Mouse (Mus musculus) liver, embryonic 16.5 days (tissue): ENCODE measurements at regions not wholly inside any gene's neighbourhood (a gene's known extent, or its start where the extent isn't known, plus 50 kb on each side); places are given as distances from the start of the nearest gene placed in this dataset.

Experiments
- ATAC-seq: fragments of 200-750 bp; cut with Nextera tagmentation; 2 replicates; pipeline ENCODE4 v1.8.0; 2017; ENCODE audit warnings: low read depth, mild to moderate bottlenecking, moderate number of reproducible peaks, moderate library complexity
- H3K27ac ChIP-seq: fragments of 300-500 bp; sonication (generic); 2 replicates; pipeline ENCODE4 v1.5.1; 2014; ENCODE audit warnings: mild to moderate bottlenecking, low read length
- H3K27me3 ChIP-seq: fragments of 300-500 bp; sonication (generic); 2 replicates; pipeline ENCODE4 v1.6.1; 2014; ENCODE audit warnings: low read depth, low read length, mixed read lengths; ENCODE audit not compliant: control insufficient read depth, insufficient read depth
- H3K36me3 ChIP-seq: fragments of 300-500 bp; sonication (generic); 2 replicates; pipeline ENCODE4 v1.6.1; 2014; ENCODE audit warnings: mild to moderate bottlenecking; ENCODE audit not compliant: control insufficient read depth, insufficient read depth
- H3K4me1 ChIP-seq: fragments of 300-500 bp; sonication (generic); 2 replicates; pipeline ENCODE4 v1.6.1; 2014; ENCODE audit warnings: low read depth, low read length, mixed read lengths; ENCODE audit not compliant: control insufficient read depth
- H3K4me2 ChIP-seq: fragments of 300-500 bp; sonication (generic); 2 replicates; pipeline ENCODE4 v1.6.1; 2014; ENCODE audit warnings: low read depth, low read length, mixed read lengths
- H3K4me3 ChIP-seq: fragments of 300-500 bp; sonication (generic); 2 replicates; pipeline ENCODE4 v1.5.1; 2014; ENCODE audit warnings: low read depth, mild to moderate bottlenecking, low read length
- H3K9ac ChIP-seq: fragments of 300-500 bp; sonication (generic); 2 replicates; pipeline ENCODE4 v1.6.1; 2014; ENCODE audit warnings: low read depth, low read length
- H3K9me3 ChIP-seq: fragments of 300-500 bp; sonication (generic); replicated peaks from 2 replicates; pipeline ENCODE4 v1.6.1; 2016; ENCODE audit warnings: low read length; ENCODE audit not compliant: control insufficient read depth
- WGBS: fragments of 180-500 bp; shearing (Covaris S2); extraction: QIAGEN DNeasy Blood & Tissue Kit; methylation state at CpG from one replicate; pipeline ENCODE4 v1.1.7; 2014; ENCODE audit not compliant: insufficient replicate concordance; 5-methylcytosine and 5-hydroxymethylcytosine counted together

- H3K27me3 ChIP-seq: no peaks in the 10 kb centered on the region
- H3K4me2 ChIP-seq: no peak overlapping the region
- H3K27ac ChIP-seq: no peak overlapping the region
- H3K36me3 ChIP-seq: no peaks in the 10 kb centered on the region
- no peak for ATAC-seq
- no peak overlapping the region for H3K9ac ChIP-seq
- WGBS: 61% methylated on average over 7 of the region's 7 CpGs
- no peaks in the 10 kb centered on the region for H3K4me1 ChIP-seq
- no peaks in the 10 kb centered on the region for H3K9me3 ChIP-seq
- H3K4me3 ChIP-seq: no peak overlapping the region
Measured at GRCm38 (mm10) chr13:83131129-83131981, 372.5 kb upstream of the Mef2c start.

- no peak for ATAC-seq
- Histone ChIP-seq H3K9me3 (no peaks in the 10 kb centered on the region), H3K36me3 (no peaks in the 10 kb centered on the region), H3K4me3 (no peak overlapping the region), H3K4me2 (no peak overlapping the region), H3K27me3 (no peaks in the 10 kb centered on the region), H3K9ac (no peak overlapping the region), H3K27ac (no peak overlapping the region), H3K4me1 (no peaks in the 10 kb centered on the region)
- 75% methylated on average over 1 of the region's 1 CpGs for WGBS
Measured at GRCm38 (mm10) chr13:83131982-83132354, 371.9 kb upstream of the Mef2c start.

GRCm38 (mm10) chr13:83132671-83133638 is 370.9 kb upstream of the Mef2c start:
- H3K4me3 ChIP-seq: no peak overlapping the region
- H3K27ac ChIP-seq: no peak overlapping the region
- no peaks in the 10 kb centered on the region for H3K27me3 ChIP-seq
- no peak for ATAC-seq
- H3K4me1 ChIP-seq: no peaks in the 10 kb centered on the region
- H3K9ac ChIP-seq: no peak overlapping the region
- no peaks in the 10 kb centered on the region for H3K9me3 ChIP-seq
- H3K36me3 ChIP-seq: no peaks in the 10 kb centered on the region
- 74% methylated on average over 7 of the region's 7 CpGs for WGBS
- no peak overlapping the region for H3K4me2 ChIP-seq

- H3K36me3 ChIP-seq: no peaks in the 10 kb centered on the region
- ATAC-seq: no peak
- 72% methylated on average over 3 of the region's 3 CpGs for WGBS
- H3K4me1 ChIP-seq: no peaks in the 10 kb centered on the region
- no peaks in the 10 kb centered on the region for H3K9me3 ChIP-seq
- no peak overlapping the region for H3K9ac ChIP-seq
- no peaks in the 10 kb centered on the region for H3K27me3 ChIP-seq
- no peak overlapping the region for H3K4me2 ChIP-seq
- no peak overlapping the region for H3K4me3 ChIP-seq
- no peak overlapping the region for H3K27ac ChIP-seq
Measured at GRCm38 (mm10) chr13:83143316-83143715, 360.5 kb upstream of the Mef2c start.

GRCm38 (mm10) chr13:83154626-83155124 is 349.2 kb upstream of the Mef2c start:
- no peak for ATAC-seq
- H3K4me1 ChIP-seq: no peaks in the 10 kb centered on the region
- WGBS: 30% methylated on average over 1 of the region's 1 CpGs

GRCm38 (mm10) chr13:83159969-83160368 is 343.9 kb upstream of the Mef2c start:
- Histone ChIP-seq H3K9me3 (no peaks in the 10 kb centered on the region), H3K4me3 (no peak overlapping the region), H3K4me2 (no peak overlapping the region), H3K36me3 (no peaks in the 10 kb centered on the region), H3K27me3 (no peaks in the 10 kb centered on the region), H3K27ac (no peak overlapping the region), H3K4me1 (no peaks in the 10 kb centered on the region), H3K9ac (no peak overlapping the region)
- WGBS: 54% methylated on average over 2 of the region's 2 CpGs
- ATAC-seq: no peak

More at GRCm38 (mm10) chr13:83154626-83155124, 349.2 kb upstream of the Mef2c start:
- no peak overlapping the region for H3K9ac ChIP-seq
- H3K27ac ChIP-seq: no peak overlapping the region
- H3K36me3 ChIP-seq: no peaks in the 10 kb centered on the region
- H3K27me3 ChIP-seq: no peaks in the 10 kb centered on the region
- no peak overlapping the region for H3K4me2 ChIP-seq
- no peaks in the 10 kb centered on the region for H3K9me3 ChIP-seq
- H3K4me3 ChIP-seq: no peak overlapping the region

GRCm38 (mm10) chr13:83162761-83163160 is 341.1 kb upstream of the Mef2c start:
- 72% methylated on average over 4 of the region's 4 CpGs for WGBS
- H3K36me3 ChIP-seq: no peaks in the 10 kb centered on the region
- no peaks in the 10 kb centered on the region for H3K4me1 ChIP-seq
- no peak overlapping the region for H3K4me3 ChIP-seq
- no peak overlapping the region for H3K4me2 ChIP-seq
- H3K27ac ChIP-seq: no peak overlapping the region
- H3K9me3 ChIP-seq: no peaks in the 10 kb centered on the region
- no peaks in the 10 kb centered on the region for H3K27me3 ChIP-seq
- H3K9ac ChIP-seq: no peak overlapping the region
- no peak for ATAC-seq

- 57% methylated on average over 2 of the region's 2 CpGs for WGBS
- no peaks in the 10 kb centered on the region for H3K27me3 ChIP-seq
- no peaks in the 10 kb centered on the region for H3K9me3 ChIP-seq
- no peaks in the 10 kb centered on the region for H3K36me3 ChIP-seq
- H3K4me2 ChIP-seq: no peak overlapping the region
- H3K27ac ChIP-seq: no peak overlapping the region
- no peak for ATAC-seq
- H3K4me3 ChIP-seq: no peak overlapping the region
- H3K4me1 ChIP-seq: no peaks in the 10 kb centered on the region
- no peak overlapping the region for H3K9ac ChIP-seq
Measured at GRCm38 (mm10) chr13:83175086-83175485, 328.7 kb upstream of the Mef2c start.
